Mouse (Mus musculus) hindbrain, embryonic 12.5 days (tissue): ENCODE measurements around the gene Ap1g1. TPM values are rescaled to one million over a fixed set of nuclear protein-coding genes. Genes with fewer than 3 reads are reported as not detected.
A peak's percentile ranks its signal among the peaks of the same experiment; 100 is the strongest.

Source experiments
- ATAC-seq: fragments of 200-750 bp; cut with Nextera tagmentation; 2 replicates; pipeline ENCODE4 v1.8.0; 2017; ENCODE audit warnings: moderate TSS enrichment; ENCODE audit not compliant: low FRiP score
- H3K27ac ChIP-seq: fragments of 300-500 bp; sonication (generic); 2 replicates; pipeline ENCODE4 v1.5.1; 2016; ENCODE audit warnings: mild to moderate bottlenecking
- H3K27me3 ChIP-seq: fragments of 300-500 bp; sonication (generic); 2 replicates; pipeline ENCODE4 v1.6.1; 2016; ENCODE audit warnings: mild to moderate bottlenecking
- H3K36me3 ChIP-seq: fragments of 300-500 bp; sonication (generic); 2 replicates; pipeline ENCODE4 v1.6.1; 2016; ENCODE audit warnings: mild to moderate bottlenecking
- H3K4me1 ChIP-seq: fragments of 300-500 bp; sonication (generic); 2 replicates; pipeline ENCODE4 v1.6.1; 2016
- H3K4me2 ChIP-seq: fragments of 300-500 bp; sonication (generic); replicated peaks from 2 replicates; pipeline ENCODE4 v1.6.1; 2016; ENCODE audit warnings: mild to moderate bottlenecking
- H3K4me3 ChIP-seq: fragments of 300-500 bp; sonication (generic); 2 replicates; pipeline ENCODE4 v1.5.1; 2016; ENCODE audit warnings: mild to moderate bottlenecking
- H3K9ac ChIP-seq: fragments of 300-500 bp; sonication (generic); 2 replicates; pipeline ENCODE4 v1.6.1; 2016; ENCODE audit warnings: mild to moderate bottlenecking, moderate library complexity
- H3K9me3 ChIP-seq: fragments of 300-500 bp; sonication (generic); replicated peaks from 2 replicates; pipeline ENCODE4 v1.6.1; 2016; ENCODE audit warnings: mild to moderate bottlenecking
- WGBS: fragments of 180-500 bp; shearing (Covaris S2); methylation state at CpG from one replicate; pipeline ENCODE4 v1.1.7; 2016; 5-methylcytosine and 5-hydroxymethylcytosine counted together
- polyA plus RNA-seq: library from polyadenylated mRNA; unstranded; fragments of >200 nt; fragmentation: Nextera tagmentation; extraction: Ambion mirVana; gene quantifications from 2 replicates; pipeline ENCODE4 v1.2.1, GENCODE M21; 2016

Ap1g1 gene
- polyA plus RNA-seq: 61.5 and 70.5 TPM in 2 replicates

GRCm38 (mm10) chr8:109778280-109778977 lies at the start of gene Ap1g1:
Ap1g1 (plus strand) TSS chr8:109778554.
- H3K4me3 ChIP-seq: peak within 1 kb of the TSS; percentile 98
- H3K9ac ChIP-seq: peak within 1 kb of the TSS; percentile 96
- peaks cover 15% of the 10 kb centered on the region for H3K27me3 ChIP-seq
- under 1% methylated on average over 61 of the region's 64 CpGs for WGBS
- peaks cover 14% of the 10 kb centered on the region for H3K4me1 ChIP-seq
- H3K9me3 ChIP-seq: no peaks in the 10 kb centered on the region
- H3K4me2 ChIP-seq: peak within 1 kb of the TSS; percentile 97
- H3K36me3 ChIP-seq: no peaks in the 10 kb centered on the region
- peak; percentile 99 for ATAC-seq
- peak within 1 kb of the TSS; percentile 99 for H3K27ac ChIP-seq

- H3K27me3 ChIP-seq: no peaks in the 10 kb centered on the region
- peaks cover 4% of the 10 kb centered on the region; the same call in 1 of the 2 replicates for H3K4me1 ChIP-seq
- 85% methylated on average over 3 of the region's 3 CpGs for WGBS
- H3K4me2 ChIP-seq: no peak overlapping the region
- H3K9ac ChIP-seq: no peak overlapping the region
- H3K27ac ChIP-seq: no peak overlapping the region
- no peaks in the 10 kb centered on the region for H3K9me3 ChIP-seq
- no peak overlapping the region for H3K4me3 ChIP-seq
- ATAC-seq: no peak
- peaks cover 58% of the 10 kb centered on the region for H3K36me3 ChIP-seq
These were observed 47.3 kb upstream of the Ap1g1 start for GRCm38 (mm10) chr8:109731012-109731411.

- Histone ChIP-seq H3K4me1 (peaks cover 14% of the 10 kb centered on the region), H3K27ac (no peak overlapping the region), H3K9ac (no peak overlapping the region), H3K4me2 (no peak overlapping the region), H3K27me3 (no peaks in the 10 kb centered on the region), H3K9me3 (no peaks in the 10 kb centered on the region), H3K4me3 (no peak overlapping the region), H3K36me3 (peaks cover 44% of the 10 kb centered on the region)
- 92% methylated on average over 3 of the region's 3 CpGs for WGBS
- no peak for ATAC-seq
These were observed 44.3 kb upstream of the Ap1g1 start for GRCm38 (mm10) chr8:109734018-109734417.

- Histone ChIP-seq H3K27me3 (no peaks in the 10 kb centered on the region), H3K4me3 (peak overlapping the region; percentile 85), H3K36me3 (peaks cover 31% of the 10 kb centered on the region), H3K9me3 (no peaks in the 10 kb centered on the region), H3K4me2 (peak overlapping the region; percentile 96), H3K9ac (peak overlapping the region; percentile 94), H3K27ac (no peak overlapping the region), H3K4me1 (peaks cover 14% of the 10 kb centered on the region)
- 10% methylated on average over 8 of the region's 8 CpGs for WGBS
- ATAC-seq: no peak
These were observed 41.5 kb upstream of the Ap1g1 start for GRCm38 (mm10) chr8:109736819-109737218.

GRCm38 (mm10) chr8:109737237-109738048 lies 40.9 kb upstream of the Ap1g1 start, which contains the start of gene Atxn1l:
Atxn1l (minus strand) TSS chr8:109737739.
- peak; percentile 88 for ATAC-seq
- H3K9ac ChIP-seq: peak within 1 kb of the TSS; percentile 94
- H3K9me3 ChIP-seq: no peaks in the 10 kb centered on the region
- peaks cover 24% of the 10 kb centered on the region for H3K36me3 ChIP-seq
- H3K27ac ChIP-seq: peak within 1 kb of the TSS; percentile 49
- peak within 1 kb of the TSS; percentile 85 for H3K4me3 ChIP-seq
- peak within 1 kb of the TSS; percentile 96 for H3K4me2 ChIP-seq
- H3K4me1 ChIP-seq: peaks cover 14% of the 10 kb centered on the region
- no peaks in the 10 kb centered on the region for H3K27me3 ChIP-seq
- WGBS: 2% methylated on average over 59 of the region's 59 CpGs

GRCm38 (mm10) chr8:109738049-109738380 lies 40.3 kb upstream of the Ap1g1 start:
- peak; percentile 52; the same call in 1 of the 2 replicates for ATAC-seq
- Histone ChIP-seq H3K36me3 (peaks cover 19% of the 10 kb centered on the region), H3K4me1 (peaks cover 14% of the 10 kb centered on the region), H3K27me3 (no peaks in the 10 kb centered on the region), H3K9me3 (no peaks in the 10 kb centered on the region), H3K9ac (peak overlapping the region; percentile 94), H3K4me3 (peak overlapping the region; percentile 85), H3K27ac (no peak overlapping the region), H3K4me2 (peak overlapping the region; percentile 96)
- WGBS: 92% methylated on average over 1 of the region's 1 CpGs

- no peak for ATAC-seq
- H3K4me2 ChIP-seq: no peak overlapping the region
- H3K9me3 ChIP-seq: no peaks in the 10 kb centered on the region
- no peak overlapping the region for H3K9ac ChIP-seq
- no peak overlapping the region for H3K27ac ChIP-seq
- H3K36me3 ChIP-seq: no peaks in the 10 kb centered on the region
- no peaks in the 10 kb centered on the region for H3K27me3 ChIP-seq
- H3K4me1 ChIP-seq: no peaks in the 10 kb centered on the region
- no peak overlapping the region for H3K4me3 ChIP-seq
- 88% methylated on average over 7 of the region's 12 CpGs for WGBS
These were observed 30.7 kb upstream of the Ap1g1 start for GRCm38 (mm10) chr8:109747468-109748199.

- ATAC-seq: no peak
- Histone ChIP-seq H3K4me1 (no peaks in the 10 kb centered on the region), H3K27me3 (no peaks in the 10 kb centered on the region), H3K27ac (no peak overlapping the region), H3K4me3 (no peak overlapping the region), H3K9me3 (no peaks in the 10 kb centered on the region), H3K4me2 (no peak overlapping the region), H3K9ac (no peak overlapping the region), H3K36me3 (no peaks in the 10 kb centered on the region)
- 66% methylated on average over 5 of the region's 5 CpGs for WGBS
These were observed 28.1 kb upstream of the Ap1g1 start for GRCm38 (mm10) chr8:109750274-109750673.

GRCm38 (mm10) chr8:109750699-109751098 lies 27.7 kb upstream of the Ap1g1 start:
- 80% methylated on average over 12 of the region's 12 CpGs for WGBS

GRCm38 (mm10) chr8:109751731-109752485 lies 26.4 kb upstream of the Ap1g1 start:
- Histone ChIP-seq H3K4me2 (no peak overlapping the region), H3K9ac (no peak overlapping the region), H3K9me3 (no peaks in the 10 kb centered on the region), H3K27ac (no peak overlapping the region), H3K36me3 (no peaks in the 10 kb centered on the region), H3K4me3 (no peak overlapping the region), H3K27me3 (no peaks in the 10 kb centered on the region), H3K4me1 (no peaks in the 10 kb centered on the region)
- WGBS: 87% methylated on average over 20 of the region's 20 CpGs
- no peak for ATAC-seq

More at GRCm38 (mm10) chr8:109750699-109751098, 27.7 kb upstream of the Ap1g1 start:
- no peak for ATAC-seq
- Histone ChIP-seq H3K9me3 (no peaks in the 10 kb centered on the region), H3K4me3 (no peak overlapping the region), H3K9ac (no peak overlapping the region), H3K27me3 (no peaks in the 10 kb centered on the region), H3K4me2 (no peak overlapping the region), H3K4me1 (no peaks in the 10 kb centered on the region), H3K27ac (no peak overlapping the region), H3K36me3 (no peaks in the 10 kb centered on the region)

- Histone ChIP-seq H3K4me2 (no peak overlapping the region), H3K27me3 (no peaks in the 10 kb centered on the region), H3K9me3 (no peaks in the 10 kb centered on the region), H3K36me3 (no peaks in the 10 kb centered on the region), H3K4me3 (no peak overlapping the region), H3K27ac (no peak overlapping the region), H3K4me1 (no peaks in the 10 kb centered on the region), H3K9ac (no peak overlapping the region)
- 87% methylated on average over 8 of the region's 8 CpGs for WGBS
- no peak for ATAC-seq
These were observed 23.7 kb upstream of the Ap1g1 start for GRCm38 (mm10) chr8:109754696-109755095.
